8 mouse cellular contexts compared by ENCODE assay signal in genomic region chr14:61686821-61687341, GRCm38 (mm10).
DNase-seq lines count a peak whose midpoint lies in the region; ATAC-seq and TF ChIP-seq lines count a peak whose summit lies in the region.

No protein-coding gene starts in this region.

- no peaks in the 10 kb centered on the region for H3K36me3 ChIP-seq in forebrain, postnatal 0 days (ENCODE audit: insufficient read depth)
- no peaks in the 10 kb centered on the region for H3K36me3 ChIP-seq in hindbrain, embryonic 14.5 days (replicated peaks; ENCODE audit: control insufficient read depth, insufficient read depth)
- H3K36me3 ChIP-seq in liver, embryonic 12.5 days = no peaks in the 10 kb centered on the region
- H3K36me3 ChIP-seq in neural tube, embryonic 13.5 days = no peaks in the 10 kb centered on the region

- no peak overlapping the region for H3K27ac ChIP-seq in forebrain, postnatal 0 days (ENCODE audit: low read depth, low read length)
- no peak overlapping the region for H3K27ac ChIP-seq in hindbrain, embryonic 14.5 days
- no peak overlapping the region for H3K27ac ChIP-seq in liver, embryonic 12.5 days
- no peak overlapping the region for H3K27ac ChIP-seq in neural tube, embryonic 13.5 days (replicated peaks)

- no peaks in the 10 kb centered on the region for H3K4me1 ChIP-seq in forebrain, postnatal 0 days (ENCODE audit: insufficient read depth)
- no peaks in the 10 kb centered on the region; the same call in 1 of the 2 replicates for H3K4me1 ChIP-seq in hindbrain, embryonic 14.5 days (replicated peaks; ENCODE audit: control insufficient read depth, insufficient read depth, low read length)
- peaks cover 60% of the 10 kb centered on the region for H3K4me1 ChIP-seq in liver, embryonic 12.5 days
- peaks cover 51% of the 10 kb centered on the region for H3K4me1 ChIP-seq in neural tube, embryonic 13.5 days (replicated peaks)

- peaks cover 4% of the 10 kb centered on the region for H3K27me3 ChIP-seq in forebrain, postnatal 0 days (ENCODE audit: insufficient read depth, low read length)
- H3K27me3 ChIP-seq in hindbrain, embryonic 14.5 days (ENCODE audit: control insufficient read depth, insufficient read depth, low read length) = peaks cover 82% of the 10 kb centered on the region
- H3K27me3 ChIP-seq in liver, embryonic 12.5 days (replicated peaks) = peaks cover 80% of the 10 kb centered on the region
- H3K27me3 ChIP-seq in neural tube, embryonic 13.5 days = peaks cover 87% of the 10 kb centered on the region

- peak; percentile 46 for DNase-seq in cerebellum, adult 11-12 months
- DNase-seq in adrenal gland, postnatal 25 days = peak; percentile 56
- DNase-seq in forebrain, postnatal 0 days = peak; percentile 42
- no peak for DNase-seq in hindbrain, embryonic 14.5 days (ENCODE audit: low spot score)
- no peak for DNase-seq in left cerebral cortex, adult 18-20 months (ENCODE audit: low spot score in 2 of 2)

- no peak for TF ChIP-seq CTCF in forebrain, postnatal 0 days (IDR thresholded peaks at IDR 0.05; ENCODE audit: low read depth)

- 2% methylated on average over 33 of the region's 33 CpGs for WGBS in forebrain, postnatal 0 days
- WGBS in hindbrain, embryonic 14.5 days = under 1% methylated on average over 33 of the region's 33 CpGs
- under 1% methylated on average over 33 of the region's 33 CpGs for WGBS in liver, embryonic 12.5 days (ENCODE audit: insufficient replicate concordance)
- 0% methylated on average over 31 of the region's 33 CpGs for WGBS in neural tube, embryonic 13.5 days

- ATAC-seq in cerebellum, adult (ENCODE audit: insufficient number of reproducible peaks, low FRiP score, low TSS enrichment) = no peak
- no peak for ATAC-seq in forebrain, postnatal 0 days
- ATAC-seq in hindbrain, embryonic 14.5 days (ENCODE audit: low FRiP score) = no peak
- no peak for ATAC-seq in liver, embryonic 12.5 days
- no peak for ATAC-seq in neural tube, embryonic 13.5 days (ENCODE audit: low read depth)

- no peak overlapping the region for H3K9ac ChIP-seq in forebrain, postnatal 0 days
- 0 out of 2 replicates have a peak overlapping the region, but pooled peaks have one; percentile 20 for H3K9ac ChIP-seq in hindbrain, embryonic 14.5 days
- peak overlapping the region; percentile 46 for H3K9ac ChIP-seq in liver, embryonic 12.5 days
- H3K9ac ChIP-seq in neural tube, embryonic 13.5 days = 0 out of 2 replicates have a peak overlapping the region, but pooled peaks have one; percentile 38

- no peaks in the 10 kb centered on the region for H3K9me3 ChIP-seq in forebrain, postnatal 0 days (ENCODE audit: low read length)
- H3K9me3 ChIP-seq in hindbrain, embryonic 14.5 days (ENCODE audit: control insufficient read depth, low read length) = no peaks in the 10 kb centered on the region
- H3K9me3 ChIP-seq in liver, embryonic 12.5 days (replicated peaks) = no peaks in the 10 kb centered on the region
- no peaks in the 10 kb centered on the region for H3K9me3 ChIP-seq in neural tube, embryonic 13.5 days

- peak overlapping the region; percentile 3; the same call in 1 of the 2 replicates for H3K4me3 ChIP-seq in forebrain, postnatal 0 days (ENCODE audit: low read depth, low read length)
- H3K4me3 ChIP-seq in hindbrain, embryonic 14.5 days (replicated peaks; ENCODE audit: low read length) = peak overlapping the region; percentile 22
- peak overlapping the region; percentile 46 for H3K4me3 ChIP-seq in liver, embryonic 12.5 days
- peak overlapping the region; percentile 30 for H3K4me3 ChIP-seq in neural tube, embryonic 13.5 days

- H3K4me2 ChIP-seq in forebrain, postnatal 0 days (ENCODE audit: low read depth) = peak overlapping the region; percentile 50
- H3K4me2 ChIP-seq in hindbrain, embryonic 14.5 days (replicated peaks) = peak overlapping the region; percentile 44
- peak overlapping the region; percentile 72 for H3K4me2 ChIP-seq in liver, embryonic 12.5 days
- H3K4me2 ChIP-seq in neural tube, embryonic 13.5 days = peak overlapping the region; percentile 53

Comparison
In these comparisons a context has a peak if more than half of its experiments do, and no peak if none do; other contexts are left out.
1. DNase-seq: peak in cerebellum, adult 11-12 months (single experiment), adrenal gland, postnatal 25 days (single experiment) and forebrain, postnatal 0 days (single experiment); none in hindbrain, embryonic 14.5 days (single experiment) and left cerebral cortex, adult 18-20 months (0 of 2).
2. Peak in every context shown above with its lines, with median percentiles within 50 percentile points of each other: H3K4me2 ChIP-seq and H3K4me3 ChIP-seq.